Mouse (Mus musculus): ENCODE measurements around the gene Rad50.
A peak's percentile ranks its signal among the peaks of the same experiment; 100 is the strongest.

Gene Rad50

DNA sequence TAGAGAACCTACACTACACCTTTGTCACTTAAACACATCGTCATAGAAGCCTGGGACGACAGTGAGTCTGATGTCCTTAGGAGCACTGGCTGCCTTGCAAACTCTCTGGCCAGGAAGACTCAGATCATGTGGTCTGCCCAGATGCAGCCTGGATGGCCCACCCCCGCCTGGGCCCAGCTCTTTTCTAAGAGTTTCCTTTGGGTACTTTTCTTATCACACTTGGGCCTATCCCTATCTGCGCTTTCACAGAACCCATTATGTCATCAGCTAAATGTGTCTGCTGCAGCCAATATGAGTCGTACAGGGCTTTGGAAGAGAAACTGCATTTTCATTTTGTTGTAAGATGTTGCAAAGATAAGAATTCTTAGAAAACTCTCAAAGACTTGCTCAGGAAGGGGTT lies 52.1 kb downstream of the Rad50 start:
- TF ChIP-seq POU5F1 (IDR thresholded peaks at IDR 0.05; ENCODE audit: borderline replicate concordance, low read length): no peak
- TF ChIP-seq CTCF (conservative IDR thresholded peaks at IDR 0.05; ENCODE audit: low read length): no peak
- TF ChIP-seq NANOG (IDR thresholded peaks at IDR 0.05; ENCODE audit: borderline replicate concordance, low read length): no peak
- Histone ChIP-seq H3K36me3 (ENCODE audit: insufficient read depth, low read length) (peaks cover 77% of the 10 kb centered on the region), H3K27me3 (ENCODE audit: insufficient read depth, low read length) (no peaks in the 10 kb centered on the region), H3K4me3 (replicated peaks; ENCODE audit: low read length) (no peak overlapping the region), H3K4me1 (replicated peaks; ENCODE audit: low read depth, low read length) (no peaks in the 10 kb centered on the region), H3K9me3 (ENCODE audit: low read length) (no peaks in the 10 kb centered on the region)

DNA sequence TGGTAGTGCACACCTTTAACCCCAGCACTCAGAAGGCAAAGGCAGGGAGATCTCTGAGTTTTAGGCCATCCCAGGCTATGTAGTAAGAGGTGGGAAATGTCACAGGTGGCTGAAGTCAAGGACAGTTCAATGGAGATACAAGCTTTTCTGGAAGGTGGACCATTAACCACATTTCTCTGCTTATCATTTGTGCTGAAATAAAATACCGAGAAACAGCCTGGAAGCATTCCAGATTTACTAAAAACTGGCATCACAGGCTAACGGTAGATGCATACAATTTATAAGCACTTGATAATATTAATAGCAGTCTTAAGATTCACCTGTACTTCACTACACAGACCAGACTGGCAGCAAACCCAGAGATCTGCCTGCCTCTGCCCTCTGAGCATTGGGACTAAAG lies 54.7 kb downstream of the Rad50 start:
- TF ChIP-seq NANOG (IDR thresholded peaks at IDR 0.05; ENCODE audit: borderline replicate concordance, low read length) (no peak), POU5F1 (IDR thresholded peaks at IDR 0.05; ENCODE audit: borderline replicate concordance, low read length) (no peak), CTCF (conservative IDR thresholded peaks at IDR 0.05; ENCODE audit: low read length) (no peak)

DNA sequence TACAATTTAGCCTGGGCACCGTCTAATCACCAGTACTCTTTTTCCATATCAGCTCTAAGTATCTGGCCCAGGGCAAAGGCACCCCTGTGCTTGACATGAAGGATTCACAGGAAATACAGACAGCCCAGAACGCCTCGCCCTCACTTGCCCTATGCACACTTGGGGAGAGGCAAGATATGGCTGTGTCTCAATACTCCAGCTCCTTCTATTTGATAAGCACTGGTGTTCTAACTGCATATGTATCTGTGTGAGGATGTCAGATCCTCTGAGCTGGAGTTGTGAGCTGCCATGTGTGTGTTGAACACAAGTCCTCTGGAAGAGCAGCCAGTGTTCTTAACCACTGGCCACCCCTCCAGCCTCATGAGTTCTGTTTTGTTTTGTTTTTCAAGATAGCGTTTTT lies 55.7 kb downstream of the Rad50 start:
- no peaks in the 10 kb centered on the region for H3K4me1 ChIP-seq (replicated peaks; ENCODE audit: low read depth, low read length)
- no peaks in the 10 kb centered on the region for H3K9me3 ChIP-seq (ENCODE audit: low read length)
- no peak overlapping the region for H3K4me3 ChIP-seq (replicated peaks; ENCODE audit: low read length)
- TF ChIP-seq POU5F1 (IDR thresholded peaks at IDR 0.05; ENCODE audit: borderline replicate concordance, low read length) (no peak), CTCF (conservative IDR thresholded peaks at IDR 0.05; ENCODE audit: low read length) (no peak), NANOG (IDR thresholded peaks at IDR 0.05; ENCODE audit: borderline replicate concordance, low read length) (no peak)
- peaks cover 67% of the 10 kb centered on the region for H3K36me3 ChIP-seq (ENCODE audit: insufficient read depth, low read length)
- no peaks in the 10 kb centered on the region for H3K27me3 ChIP-seq (ENCODE audit: insufficient read depth, low read length)

More for the DNA sequence above, 54.7 kb downstream of the Rad50 start:
- peaks cover 75% of the 10 kb centered on the region for H3K36me3 ChIP-seq (ENCODE audit: insufficient read depth, low read length)
- no peaks in the 10 kb centered on the region for H3K9me3 ChIP-seq (ENCODE audit: low read length)
- no peaks in the 10 kb centered on the region for H3K4me1 ChIP-seq (replicated peaks; ENCODE audit: low read depth, low read length)
- no peak overlapping the region for H3K4me3 ChIP-seq (replicated peaks; ENCODE audit: low read length)
- H3K27me3 ChIP-seq (ENCODE audit: insufficient read depth, low read length): no peaks in the 10 kb centered on the region

DNA sequence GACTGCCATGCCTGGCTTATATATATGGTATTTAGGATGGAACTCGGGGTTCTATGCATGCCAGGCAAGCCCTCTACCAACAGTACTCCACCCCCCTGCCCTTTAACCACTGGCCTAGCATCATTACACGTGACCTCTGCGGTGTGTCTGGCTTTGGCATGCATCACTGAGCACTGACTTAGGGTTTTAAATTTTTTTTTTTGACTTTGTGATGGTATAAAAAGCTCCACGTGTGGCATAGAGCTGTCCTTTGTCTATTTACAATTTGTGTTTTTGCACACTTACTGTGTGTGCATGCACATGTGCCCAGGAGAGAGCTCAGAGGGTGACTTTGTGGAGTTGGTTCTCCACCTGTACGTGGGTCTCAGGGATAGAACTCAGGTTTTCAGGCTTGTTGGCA lies 63.1 kb downstream of the Rad50 start:
- Histone ChIP-seq H3K9me3 (ENCODE audit: low read length) (no peaks in the 10 kb centered on the region), H3K4me3 (replicated peaks; ENCODE audit: low read length) (no peak overlapping the region), H3K27me3 (ENCODE audit: insufficient read depth, low read length) (peaks cover 9% of the 10 kb centered on the region), H3K4me1 (replicated peaks; ENCODE audit: low read depth, low read length) (peaks cover 8% of the 10 kb centered on the region), H3K36me3 (ENCODE audit: insufficient read depth, low read length) (no peaks in the 10 kb centered on the region; the same call in 1 of the 2 replicates)
- no peak for TF ChIP-seq CTCF (conservative IDR thresholded peaks at IDR 0.05; ENCODE audit: low read length)
- no peak for TF ChIP-seq POU5F1 (IDR thresholded peaks at IDR 0.05; ENCODE audit: borderline replicate concordance, low read length)
- no peak for TF ChIP-seq NANOG (IDR thresholded peaks at IDR 0.05; ENCODE audit: borderline replicate concordance, low read length)

DNA sequence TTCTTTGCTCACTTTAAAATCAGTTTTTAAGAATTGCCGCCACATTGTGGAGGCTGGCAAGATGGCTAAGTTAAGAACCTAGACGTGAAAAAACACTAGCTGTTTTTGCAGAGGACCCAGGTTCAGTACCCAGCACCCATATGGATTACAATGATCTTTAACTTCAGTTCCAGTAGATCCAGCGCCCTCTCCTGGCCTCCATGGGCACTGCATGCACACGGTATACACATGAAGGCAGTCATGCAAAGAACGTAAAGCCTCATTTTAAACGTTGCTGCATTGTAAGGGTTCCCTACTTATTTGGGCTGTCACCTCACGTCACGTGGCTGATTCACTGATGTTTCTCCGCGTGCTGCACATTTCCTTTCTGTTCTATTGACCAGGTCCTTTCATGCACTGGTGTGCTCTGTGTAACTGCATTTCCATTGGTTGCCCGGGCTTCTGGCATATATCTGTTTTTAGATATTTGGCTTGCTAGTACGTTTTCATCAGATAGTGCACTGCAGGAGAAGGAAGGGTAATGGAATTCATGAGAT lies 64.3 kb downstream of the Rad50 start:
- H3K36me3 ChIP-seq (ENCODE audit: insufficient read depth, low read length): no peaks in the 10 kb centered on the region; the same call in 1 of the 2 replicates
- no peaks in the 10 kb centered on the region for H3K9me3 ChIP-seq (ENCODE audit: low read length)
- peaks cover 9% of the 10 kb centered on the region for H3K4me1 ChIP-seq (replicated peaks; ENCODE audit: low read depth, low read length)
- no peak for TF ChIP-seq POU5F1 (IDR thresholded peaks at IDR 0.05; ENCODE audit: borderline replicate concordance, low read length)
- TF ChIP-seq NANOG (IDR thresholded peaks at IDR 0.05; ENCODE audit: borderline replicate concordance, low read length): no peak
- TF ChIP-seq CTCF (conservative IDR thresholded peaks at IDR 0.05; ENCODE audit: low read length): peak; percentile 69
- H3K4me3 ChIP-seq (replicated peaks; ENCODE audit: low read length): no peak overlapping the region
- H3K27me3 ChIP-seq (ENCODE audit: insufficient read depth, low read length): peaks cover 14% of the 10 kb centered on the region

DNA sequence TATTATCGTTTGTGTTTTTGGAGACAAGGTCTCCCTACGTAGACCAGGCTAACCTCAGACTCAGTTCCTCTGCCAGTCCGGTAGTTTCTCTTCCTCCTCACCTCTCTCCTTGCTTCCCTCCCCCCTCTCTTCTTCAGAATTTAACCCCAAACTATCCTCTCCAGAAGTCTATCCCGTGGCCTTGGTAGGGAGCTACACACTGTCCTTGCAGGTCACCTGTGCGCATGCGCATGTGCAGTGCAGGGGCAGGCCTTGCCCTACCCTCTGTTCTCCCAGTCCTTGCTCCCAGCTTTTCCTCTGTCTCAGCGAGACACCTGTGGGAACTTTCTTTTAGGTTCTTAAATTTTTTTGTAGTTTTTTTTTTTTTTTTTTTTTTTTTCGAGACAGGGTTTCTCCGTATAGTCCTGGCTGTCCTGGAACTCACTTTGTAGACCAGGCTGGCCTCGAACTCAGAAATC lies 69.3 kb downstream of the Rad50 start:
- H3K4me3 ChIP-seq (replicated peaks; ENCODE audit: low read length): no peak overlapping the region
- no peaks in the 10 kb centered on the region for H3K9me3 ChIP-seq (ENCODE audit: low read length)
- H3K36me3 ChIP-seq (ENCODE audit: insufficient read depth, low read length): no peaks in the 10 kb centered on the region
- H3K4me1 ChIP-seq (replicated peaks; ENCODE audit: low read depth, low read length): peaks cover 33% of the 10 kb centered on the region
- TF ChIP-seq NANOG (IDR thresholded peaks at IDR 0.05; ENCODE audit: borderline replicate concordance, low read length): no peak
- TF ChIP-seq POU5F1 (IDR thresholded peaks at IDR 0.05; ENCODE audit: borderline replicate concordance, low read length): no peak
- TF ChIP-seq CTCF (conservative IDR thresholded peaks at IDR 0.05; ENCODE audit: low read length): no peak
- H3K27me3 ChIP-seq (ENCODE audit: insufficient read depth, low read length): peaks cover 60% of the 10 kb centered on the region

DNA sequence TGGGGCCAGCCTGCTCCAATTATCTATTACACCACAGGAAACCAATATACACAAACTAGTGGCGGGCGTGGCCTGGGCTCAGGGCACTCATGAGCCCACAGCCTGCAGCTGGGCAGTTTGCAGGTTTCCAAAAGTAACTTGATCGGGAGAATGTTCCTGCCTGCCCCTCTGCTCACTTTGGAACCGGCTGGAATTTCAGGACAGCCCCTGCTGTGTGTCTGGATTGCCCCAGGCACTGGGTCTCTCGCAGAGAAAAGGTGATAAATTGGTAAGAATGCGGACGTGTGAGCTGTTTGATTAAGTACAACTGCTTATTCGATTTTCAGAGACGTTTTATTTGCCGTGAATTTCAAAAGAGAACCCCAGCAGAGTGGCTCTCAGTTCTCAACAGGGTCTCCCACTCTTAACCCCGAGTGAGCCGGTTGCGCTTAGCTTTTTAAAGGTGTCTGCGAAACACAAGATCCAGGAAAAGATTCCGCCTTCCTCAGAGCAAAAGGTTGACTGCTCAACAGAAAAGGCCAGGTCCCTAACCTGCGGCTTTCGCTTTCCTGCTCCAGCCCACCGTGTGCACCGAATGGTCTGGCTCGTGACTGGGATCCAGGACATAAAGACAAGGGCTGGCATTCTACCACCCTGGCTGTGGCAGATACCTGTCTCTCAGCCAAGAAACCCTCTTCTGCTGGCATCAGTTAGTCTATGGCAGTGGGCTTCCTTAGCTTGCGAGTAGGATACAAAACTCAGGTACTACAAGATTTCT lies 69.9 kb downstream of the Rad50 start:
- no peak for TF ChIP-seq CTCF (conservative IDR thresholded peaks at IDR 0.05; ENCODE audit: low read length)
- TF ChIP-seq NANOG (IDR thresholded peaks at IDR 0.05; ENCODE audit: borderline replicate concordance, low read length): no peak
- TF ChIP-seq POU5F1 (IDR thresholded peaks at IDR 0.05; ENCODE audit: borderline replicate concordance, low read length): no peak
- Histone ChIP-seq H3K9me3 (ENCODE audit: low read length) (no peaks in the 10 kb centered on the region), H3K27me3 (ENCODE audit: insufficient read depth, low read length) (peaks cover 60% of the 10 kb centered on the region), H3K36me3 (ENCODE audit: insufficient read depth, low read length) (no peaks in the 10 kb centered on the region), H3K4me1 (replicated peaks; ENCODE audit: low read depth, low read length) (peaks cover 33% of the 10 kb centered on the region), H3K4me3 (replicated peaks; ENCODE audit: low read length) (peak overlapping the region; percentile 8; the same call in 1 of the 2 replicates)

DNA sequence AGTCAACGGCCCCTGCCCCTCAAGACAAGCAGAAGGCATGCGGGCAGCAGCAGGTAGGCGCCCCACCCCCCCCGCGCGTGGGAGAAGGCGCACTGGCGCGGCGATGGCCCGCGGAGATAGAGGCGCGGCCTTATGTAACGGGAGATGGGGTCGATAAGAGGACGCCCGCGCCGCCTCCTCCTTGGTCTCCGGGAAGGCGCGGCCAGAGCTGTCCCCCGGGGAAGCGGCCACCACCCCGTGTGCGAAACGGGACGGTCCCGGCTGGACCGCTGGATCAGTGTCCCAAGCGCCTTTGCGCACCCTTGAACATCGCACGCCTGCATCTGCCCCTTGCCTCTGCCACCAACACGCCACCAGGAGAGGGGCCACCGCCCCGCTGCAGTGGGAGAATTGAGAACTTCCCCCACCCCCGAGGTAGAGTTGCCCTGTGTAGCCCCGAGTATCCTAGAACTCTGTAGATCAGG lies 70.9 kb downstream of the Rad50 start:
- Histone ChIP-seq H3K4me1 (replicated peaks; ENCODE audit: low read depth, low read length) (peaks cover 35% of the 10 kb centered on the region), H3K27me3 (ENCODE audit: insufficient read depth, low read length) (peaks cover 60% of the 10 kb centered on the region), H3K36me3 (ENCODE audit: insufficient read depth, low read length) (no peaks in the 10 kb centered on the region), H3K9me3 (ENCODE audit: low read length) (no peaks in the 10 kb centered on the region), H3K4me3 (replicated peaks; ENCODE audit: low read length) (peak overlapping the region; percentile 68)
- TF ChIP-seq POU5F1 (IDR thresholded peaks at IDR 0.05; ENCODE audit: borderline replicate concordance, low read length): no peak
